Mouse (Mus musculus): ENCODE results near the gene Tctex1d1. TPM values are rescaled to one million over a fixed set of nuclear protein-coding genes. Genes with fewer than 3 reads are reported as not detected.

Tctex1d1 gene
- total RNA-seq, 1 experiment from 2014 or later, result not detected

DNA sequence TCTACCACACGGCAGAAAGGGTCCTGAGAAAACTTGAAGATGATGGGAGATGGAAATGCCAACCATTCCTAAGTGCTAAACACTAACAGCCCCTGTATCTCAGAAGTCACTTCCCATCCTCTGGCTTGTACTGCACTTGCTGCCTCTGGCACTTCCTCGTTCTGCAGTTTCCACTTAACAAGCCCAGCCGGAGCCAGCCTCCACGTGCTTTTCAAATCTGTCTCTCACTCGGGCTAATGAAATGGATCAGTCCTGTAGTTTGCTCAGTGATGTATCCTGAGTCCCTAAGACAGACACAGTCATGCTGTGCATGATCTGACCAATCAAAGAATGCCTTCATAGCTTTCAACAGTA, 61.4 kb downstream of the Tctex1d1 start:
- ATAC-seq (ENCODE audit: extremely low read depth, insufficient number of reproducible peaks, low FRiP score, poor library complexity, severe bottlenecking), result no peak

DNA sequence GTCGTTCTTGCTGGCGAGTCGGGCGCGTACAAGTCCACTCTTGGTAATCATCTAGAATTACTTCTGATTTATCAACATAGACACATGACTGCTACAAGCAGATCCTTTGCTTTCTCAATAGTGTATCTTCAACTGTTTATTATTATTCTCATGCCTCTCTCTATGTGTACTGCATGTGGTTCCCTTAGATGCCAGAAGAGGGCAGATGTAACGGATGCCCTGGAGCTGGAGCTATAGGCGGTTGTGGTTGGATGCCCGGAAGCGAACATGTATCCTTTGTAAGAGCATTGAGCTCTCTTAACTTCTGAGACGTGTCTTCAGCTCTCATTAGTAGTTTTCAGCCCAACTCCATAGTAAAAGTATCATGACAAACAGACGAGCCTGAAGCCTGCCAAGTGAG, 64.6 kb downstream of the Tctex1d1 start:
- ATAC-seq (ENCODE audit: extremely low read depth, insufficient number of reproducible peaks, low FRiP score, poor library complexity, severe bottlenecking), result no peak

DNA sequence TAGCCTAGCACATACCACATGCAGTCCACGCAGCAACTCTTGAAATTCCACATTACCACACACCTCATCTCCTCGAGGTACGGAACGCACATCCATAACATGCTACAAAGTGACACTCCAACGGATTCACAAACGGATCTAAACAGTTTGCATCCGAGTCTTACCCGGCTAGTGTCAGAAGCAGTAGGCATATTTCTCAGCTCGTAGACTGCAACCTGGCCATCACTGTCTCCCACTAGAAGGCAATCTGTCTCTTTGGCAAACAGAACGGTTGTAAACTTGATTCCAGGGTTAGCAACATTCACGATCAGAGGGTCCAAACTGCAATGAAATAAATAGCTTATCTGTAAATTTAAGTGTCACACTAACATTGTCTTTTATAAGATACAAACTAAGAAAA, 69.6 kb downstream of the Tctex1d1 start:
- ATAC-seq (ENCODE audit: extremely low read depth, insufficient number of reproducible peaks, low FRiP score, poor library complexity, severe bottlenecking), result no peak

Other genes with a start within 250 kb of the Tctex1d1 start
- 2.3 and 2.4 TPM in 2 replicates for gene Sgip1, start 237.3 kb upstream of the Tctex1d1 start, total RNA-seq (2017)
- gene Insl5, start 48.2 kb downstream of the Tctex1d1 start, total RNA-seq (2017), result not detected in 2 replicates
- 260 and 265 TPM in 2 replicates for gene Mier1, start 135.8 kb downstream of the Tctex1d1 start, total RNA-seq (2017)
- gene Wdr78, start 135.9 kb downstream of the Tctex1d1 start, total RNA-seq (2017), result 3.4 and 4.8 TPM in 2 replicates
- gene Slc35d1, start 236.6 kb downstream of the Tctex1d1 start, total RNA-seq (2017), result 7.3 and 7.5 TPM in 2 replicates